Mouse (Mus musculus) adrenal gland, postnatal 14 days (tissue): ENCODE data around the gene Cyp17a1. TPM values are rescaled to one million over a fixed set of nuclear protein-coding genes. Genes with fewer than 3 reads are reported as not detected.

ENCODE experiments used
- DNase-seq: peaks from one replicate; pipeline ENCODE4 v3.0.0; 2021; ENCODE audit warnings: mixed read lengths
- total RNA-seq: library from RNA; stranded (reverse); gene quantifications from 2 replicates; pipeline ENCODE4 v1.2.3, GENCODE M21; 2021

The Cyp17a1 gene
- total RNA-seq, 1 experiment from 2014 or later = 12.0 TPM

DNA sequence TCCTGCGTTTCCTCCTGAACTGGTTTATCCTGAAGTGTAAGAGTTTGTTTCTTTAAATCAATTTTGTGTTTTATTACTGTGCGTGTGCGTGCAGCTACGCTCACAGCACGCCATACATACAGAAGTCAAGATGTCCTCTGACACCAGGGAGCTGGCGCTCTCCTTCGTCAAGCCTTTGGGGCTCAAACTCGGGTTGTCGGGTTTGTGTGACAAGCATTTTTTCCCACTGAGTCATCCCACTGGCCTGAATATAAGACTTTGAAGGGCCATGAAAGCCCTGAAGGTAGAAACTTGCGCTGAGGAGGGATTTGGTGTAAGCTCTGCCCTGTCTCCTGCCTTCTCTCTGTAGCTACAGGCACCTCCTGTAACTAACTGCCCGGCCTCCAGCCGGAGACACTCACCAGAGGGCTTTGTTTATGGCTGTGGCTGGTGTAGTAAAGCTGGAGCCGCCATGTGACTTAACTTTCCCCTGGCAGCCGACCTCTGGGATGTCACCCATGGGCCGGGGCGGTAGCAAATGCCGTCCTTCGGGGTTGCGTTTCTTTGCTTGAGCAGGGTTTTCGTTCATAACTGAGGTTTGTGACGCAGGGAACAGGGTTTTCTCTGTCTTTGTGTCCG lies 30.7 kb downstream of the Cyp17a1 start:
- DNase-seq = peak; percentile 68

- DNase-seq = peak; percentile 91
Measured at GRCm38 (mm10) chr19:46641420-46642085, 31.4 kb downstream of the Cyp17a1 start.

GRCm38 (mm10) chr19:46640780-46641179 lies 32.2 kb downstream of the Cyp17a1 start:
- DNase-seq = peak; percentile 58

DNA sequence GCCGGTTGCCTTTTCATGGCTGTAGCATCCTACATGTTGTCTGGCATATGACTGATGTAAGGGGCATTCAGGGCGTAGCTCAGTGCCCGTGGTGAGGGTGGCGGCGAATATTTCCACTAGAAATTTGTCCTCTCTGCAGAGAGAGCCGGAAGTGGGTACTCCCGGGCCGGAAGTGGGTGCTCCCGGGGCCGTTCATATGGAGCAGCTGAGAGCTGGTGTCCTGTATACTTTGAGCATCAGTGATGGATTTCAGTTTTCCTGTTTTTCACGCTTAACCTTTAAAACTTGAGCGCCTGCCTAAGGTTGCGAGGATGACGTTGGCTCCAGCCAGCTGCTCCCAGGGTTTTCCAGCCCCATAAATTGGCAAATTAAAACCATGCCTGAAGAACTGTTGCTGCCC lies 33.5 kb downstream of the Cyp17a1 start:
- DNase-seq = peak; percentile 53

DNA sequence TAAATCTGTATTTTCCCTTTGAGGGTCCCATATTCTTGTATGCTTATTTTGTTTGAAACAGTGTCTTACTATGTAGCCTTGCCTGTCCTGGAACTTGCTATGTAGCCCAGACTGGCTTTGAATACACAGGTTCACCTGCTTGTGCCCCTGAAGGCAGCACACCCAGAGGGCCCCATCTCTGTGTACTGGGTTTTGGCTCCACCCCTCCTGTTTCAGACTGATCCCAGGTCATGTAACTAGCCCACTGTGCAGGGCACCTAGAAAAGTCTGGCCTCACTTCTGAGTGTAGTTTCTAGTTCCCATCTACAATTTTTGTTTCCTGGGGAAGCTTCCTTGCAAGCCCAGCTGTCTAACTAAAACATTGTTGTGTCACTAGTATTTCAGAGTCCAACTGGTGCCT lies 33.9 kb downstream of the Cyp17a1 start:
- DNase-seq = no peak

DNA sequence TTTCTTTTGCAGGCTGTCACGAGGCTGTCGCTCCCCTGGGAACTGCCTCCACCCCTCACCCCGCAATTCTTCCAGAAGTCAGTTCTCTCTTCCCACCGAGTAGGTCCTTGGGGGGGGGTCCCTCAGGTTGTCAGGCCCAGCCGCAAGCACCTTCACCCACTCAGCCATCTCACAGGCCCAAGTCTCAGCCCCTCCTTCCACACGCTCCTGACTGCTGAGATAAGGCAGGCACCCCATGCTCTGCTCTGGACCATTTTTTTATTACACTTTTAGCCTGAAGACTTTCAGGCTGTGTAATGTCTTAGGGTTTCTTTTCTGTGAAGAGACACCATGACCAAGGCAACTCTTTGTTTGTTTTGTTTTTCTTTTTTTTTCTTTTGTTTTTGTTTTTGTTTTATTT lies 35.4 kb downstream of the Cyp17a1 start:
- DNase-seq = no peak

GRCm38 (mm10) chr19:46635766-46636165 lies 37.2 kb downstream of the Cyp17a1 start:
- no peak for DNase-seq

DNA sequence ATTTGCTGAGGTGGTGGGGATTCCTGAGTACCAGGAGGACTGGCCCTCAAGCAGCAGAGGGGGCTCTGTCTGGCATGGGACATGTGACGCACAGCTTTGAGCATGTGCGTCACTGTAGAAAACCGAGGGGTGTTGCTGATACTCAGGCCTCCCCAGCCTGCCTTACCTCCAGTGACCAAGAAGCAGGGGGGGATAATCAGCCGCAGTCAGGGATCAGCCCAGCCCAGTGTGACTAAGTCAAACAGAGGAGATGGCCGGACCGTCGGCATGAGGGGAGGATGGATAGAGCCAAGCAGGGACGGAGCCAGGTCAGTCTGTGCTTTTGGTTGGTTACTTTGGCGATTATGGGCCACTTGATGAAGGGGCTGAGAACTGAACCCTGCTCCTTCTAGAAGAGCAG lies 41.3 kb downstream of the Cyp17a1 start:
- DNase-seq = no peak

DNA sequence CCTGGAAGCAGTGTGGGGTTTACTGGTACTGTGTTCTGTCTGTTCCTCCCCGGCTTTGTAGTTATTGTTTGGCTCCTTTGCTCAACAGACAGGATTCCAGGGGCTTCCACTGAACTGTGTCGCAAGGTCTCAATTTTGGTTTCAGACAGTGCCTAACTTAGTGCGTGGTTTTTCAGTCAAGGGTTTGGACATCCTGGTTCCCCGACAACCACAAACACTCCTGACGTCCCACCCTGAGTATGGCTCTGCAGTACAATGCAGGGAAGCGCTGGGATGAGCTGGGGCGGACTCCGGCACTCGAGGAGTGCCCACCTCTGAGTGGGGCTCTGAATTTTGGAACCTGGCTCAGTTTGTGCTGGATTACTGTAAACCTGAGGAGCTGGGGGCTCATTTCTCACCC lies 43.2 kb downstream of the Cyp17a1 start:
- no peak for DNase-seq

- DNase-seq = peak; percentile 88
Measured at GRCm38 (mm10) chr19:46628403-46628802, 44.6 kb downstream of the Cyp17a1 start.

DNA sequence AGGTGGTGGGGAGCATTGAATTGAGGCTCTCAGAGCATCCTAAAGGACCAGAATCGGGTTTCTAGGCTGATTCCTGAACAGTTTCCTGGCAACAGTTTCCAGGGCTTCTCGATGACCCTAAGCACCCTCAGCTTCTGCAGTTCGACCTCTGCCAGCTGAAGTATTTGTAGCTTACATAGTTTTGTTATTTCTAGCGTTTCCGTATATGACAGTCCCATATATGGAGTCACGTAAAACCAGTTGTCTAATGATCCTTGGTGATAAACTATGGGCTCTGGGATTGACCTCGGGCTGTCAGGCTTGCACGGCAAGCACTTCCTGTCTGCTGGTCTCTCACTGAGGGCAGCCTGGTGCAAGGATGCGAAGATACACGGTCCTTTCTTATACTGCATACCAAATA lies 47.5 kb downstream of the Cyp17a1 start:
- DNase-seq = no peak

DNA sequence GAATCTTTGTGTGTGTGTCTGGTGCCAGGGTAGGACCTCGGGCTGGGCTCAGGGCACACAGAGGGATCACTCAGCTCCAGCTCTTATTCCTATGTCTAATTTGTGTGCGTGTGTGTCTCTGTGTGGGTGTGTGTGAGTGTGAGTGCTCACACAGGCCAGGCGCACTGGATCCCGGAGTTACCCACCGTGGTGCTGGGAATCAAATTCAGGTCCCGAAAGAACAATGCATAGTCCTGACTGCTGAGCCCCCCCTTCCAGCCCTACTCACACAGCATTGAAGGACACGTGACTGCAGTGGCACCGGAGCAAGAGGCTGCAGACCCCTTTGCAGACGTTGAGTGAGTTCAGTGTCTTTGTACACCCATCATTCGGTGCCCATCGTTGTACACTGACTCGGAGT lies 48.0 kb downstream of the Cyp17a1 start:
- DNase-seq = no peak

GRCm38 (mm10) chr19:46623790-46624772 lies 48.9 kb downstream of the Cyp17a1 start:
- DNase-seq = peak; percentile 65

DNA sequence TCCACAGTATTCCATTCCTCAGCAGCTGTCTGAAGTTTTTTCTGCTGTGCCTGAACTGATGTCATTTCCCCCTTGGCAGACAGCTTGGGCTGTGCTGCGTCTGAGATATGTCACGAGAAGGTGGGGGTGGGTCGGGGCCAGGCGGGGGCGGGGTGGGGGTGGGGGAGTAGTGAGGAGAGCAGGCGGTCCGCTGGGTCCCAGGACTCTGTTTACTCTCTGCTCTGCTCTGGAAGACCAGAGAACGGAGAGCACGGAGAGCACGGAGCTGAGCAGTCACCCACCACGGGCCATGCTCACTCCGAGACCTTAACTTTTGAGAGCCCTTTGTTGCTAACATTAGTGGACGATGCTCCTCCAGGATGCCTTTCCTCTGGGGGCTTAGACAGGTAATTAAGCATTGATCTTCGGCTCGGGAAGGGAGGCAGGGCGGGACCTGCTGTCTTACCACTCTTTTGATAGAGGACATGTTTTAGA lies 49.7 kb downstream of the Cyp17a1 start:
- DNase-seq = peak; percentile 58

GRCm38 (mm10) chr19:46622659-46623193 lies 50.2 kb downstream of the Cyp17a1 start:
- DNase-seq = no peak

GRCm38 (mm10) chr19:46621236-46622183 lies 51.5 kb downstream of the Cyp17a1 start:
- DNase-seq = no peak

DNA sequence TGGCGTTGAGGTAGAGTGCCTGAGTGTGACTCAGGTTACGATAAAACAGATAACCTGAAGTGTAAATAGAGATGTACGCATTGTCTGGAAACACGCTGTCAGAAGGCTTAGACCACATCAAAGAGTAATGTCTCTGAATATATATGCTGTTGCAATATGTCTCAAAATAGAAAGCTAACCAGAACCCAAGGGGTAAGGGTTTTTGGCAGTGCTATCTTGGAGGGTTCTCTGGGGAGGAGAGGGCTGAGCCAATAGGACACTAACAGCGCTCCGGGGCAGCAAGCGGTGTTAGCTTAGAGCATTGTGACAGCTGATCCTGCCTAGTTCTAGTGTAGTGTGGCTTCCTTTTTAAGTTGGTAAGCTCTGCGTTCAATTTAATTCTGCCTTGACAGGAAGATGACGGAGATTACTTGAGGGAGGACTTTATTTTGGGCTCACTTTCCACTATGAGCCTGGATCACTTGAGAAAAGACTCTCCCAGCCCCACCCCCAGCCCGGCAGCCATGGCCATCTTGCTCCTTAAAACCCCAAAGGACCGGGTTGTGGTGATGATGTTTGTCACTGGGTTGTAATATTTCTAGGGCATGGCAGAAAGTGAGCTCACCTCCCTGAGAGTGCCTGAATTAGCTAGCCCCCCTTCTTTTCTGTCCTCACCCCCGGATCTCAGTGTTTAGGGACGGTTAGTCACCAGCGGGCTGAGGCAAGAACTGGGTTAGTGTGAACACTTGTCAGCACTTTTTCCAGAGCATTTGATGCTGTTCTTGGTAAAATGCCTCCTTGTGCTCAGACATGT lies 52.8 kb downstream of the Cyp17a1 start:
- DNase-seq = peak; percentile 56

GRCm38 (mm10) chr19:46619518-46619917 lies 53.5 kb downstream of the Cyp17a1 start:
- no peak for DNase-seq

GRCm38 (mm10) chr19:46619001-46619400 lies 54.0 kb downstream of the Cyp17a1 start:
- DNase-seq = peak; percentile 74

- no peak for DNase-seq
Measured at GRCm38 (mm10) chr19:46618322-46618721, 54.6 kb downstream of the Cyp17a1 start.
